Mouse (Mus musculus): ENCODE results near the gene Clcn6. TPM values are rescaled to one million over a fixed set of nuclear protein-coding genes. Genes with fewer than 3 reads are reported as not detected.
A peak's percentile ranks its signal among the peaks of the same experiment; 100 is the strongest.
"Not testable (repeated sequence)": the region's sequence is repeated elsewhere in the genome, so short reads cannot be mapped to it uniquely, and the experiment has no call there.

The Clcn6 gene
- polyA plus RNA-seq, 1 experiment = 2.7 TPM

DNA sequence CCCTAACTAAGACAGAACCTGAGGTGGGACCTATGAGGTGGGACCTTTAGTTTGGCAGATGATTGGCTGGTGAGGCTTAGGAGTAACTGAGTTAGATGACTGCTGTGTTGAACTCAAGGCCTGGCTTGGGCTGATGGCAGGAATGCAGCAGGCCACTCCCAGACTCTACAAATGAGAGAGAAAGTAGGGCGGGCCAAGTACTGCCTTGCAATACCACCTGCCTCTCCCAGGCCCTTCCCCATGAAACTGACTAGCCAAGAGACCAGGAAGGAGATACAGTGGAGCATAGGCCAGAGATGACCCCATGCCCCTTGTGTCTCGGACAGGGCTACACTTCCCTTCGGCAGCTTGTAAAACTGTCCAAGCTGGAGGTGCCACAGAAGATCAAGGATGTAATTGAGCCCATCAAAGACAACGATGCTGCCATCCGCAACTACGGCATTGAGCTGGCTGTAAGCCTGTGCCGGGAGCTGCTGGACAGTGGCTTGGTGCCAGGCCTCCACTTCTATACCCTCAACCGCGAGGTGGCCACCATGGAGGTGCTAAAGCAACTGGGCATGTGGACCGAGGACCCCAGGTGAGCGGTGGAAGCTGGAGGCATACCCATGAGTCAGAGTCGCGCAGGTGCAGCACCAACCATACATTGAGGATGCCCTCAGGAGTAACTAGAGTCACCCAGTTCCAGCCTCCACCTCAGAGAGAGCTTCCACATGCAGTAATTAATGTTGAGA, 12.6 kb upstream of the Clcn6 start:
- Histone ChIP-seq H3K4me3 (ENCODE audit: low read depth, low read length) (no peak overlapping the region), H3K36me3 (ENCODE audit: control insufficient read depth, insufficient read depth, low read length) (peaks cover 16% of the 10 kb centered on the region; the same call in 1 of the 2 replicates), H3K27ac (ENCODE audit: insufficient read depth, low read depth, low read length) (no peak overlapping the region), H3K4me1 (ENCODE audit: control insufficient read depth, insufficient read depth, insufficient read length, low read length) (peaks cover 4% of the 10 kb centered on the region; the same call in 1 of the 2 replicates), H3K27me3 (ENCODE audit: control insufficient read depth, insufficient read depth, low read length) (no peaks in the 10 kb centered on the region)
- no peak for TF ChIP-seq POLR2A (IDR thresholded peaks at IDR 0.05; ENCODE audit: low read depth, low read length)
- TF ChIP-seq CTCF (IDR thresholded peaks at IDR 0.05; ENCODE audit: extremely low read depth, insufficient read length, insufficient replicate concordance, low read depth, low read length) = no peak
- 94% methylated on average over 13 of the region's 13 CpGs for WGBS

DNA sequence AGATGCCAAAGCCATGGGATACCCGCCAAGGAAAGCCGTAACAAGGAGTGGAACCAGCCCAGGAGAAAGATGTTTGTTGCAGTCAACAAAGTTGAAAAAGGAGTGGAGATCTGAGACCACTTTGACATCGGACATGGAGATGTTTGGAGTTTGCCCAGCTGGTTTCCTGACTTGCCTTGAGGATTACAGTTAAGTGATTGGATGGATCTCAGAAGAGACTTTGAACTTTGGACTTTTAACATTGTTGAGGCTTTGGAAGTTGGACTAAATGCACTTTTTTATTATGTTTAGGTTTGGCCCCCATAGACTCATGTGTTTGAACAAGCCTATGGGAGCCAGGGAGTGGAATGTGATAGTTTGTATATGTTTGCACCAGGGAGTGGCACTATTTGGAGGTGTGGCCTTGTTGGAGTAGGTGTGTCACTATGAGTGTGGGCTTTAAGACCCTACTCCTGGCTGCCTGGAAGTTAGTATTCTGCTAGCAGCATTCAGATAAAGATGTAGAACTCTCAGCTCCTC, 11.8 kb upstream of the Clcn6 start:
- not testable (repeated sequence) for H3K4me3 ChIP-seq (ENCODE audit: low read depth, low read length); H3K27me3 ChIP-seq (ENCODE audit: control insufficient read depth, insufficient read depth, low read length); H3K4me1 ChIP-seq (ENCODE audit: control insufficient read depth, insufficient read depth, insufficient read length, low read length); H3K27ac ChIP-seq (ENCODE audit: insufficient read depth, low read depth, low read length)
- WGBS = 67% methylated on average over 3 of the region's 3 CpGs
- peaks cover 12% of the 10 kb centered on the region; the same call in 1 of the 2 replicates for H3K36me3 ChIP-seq (ENCODE audit: control insufficient read depth, insufficient read depth, low read length)

DNA sequence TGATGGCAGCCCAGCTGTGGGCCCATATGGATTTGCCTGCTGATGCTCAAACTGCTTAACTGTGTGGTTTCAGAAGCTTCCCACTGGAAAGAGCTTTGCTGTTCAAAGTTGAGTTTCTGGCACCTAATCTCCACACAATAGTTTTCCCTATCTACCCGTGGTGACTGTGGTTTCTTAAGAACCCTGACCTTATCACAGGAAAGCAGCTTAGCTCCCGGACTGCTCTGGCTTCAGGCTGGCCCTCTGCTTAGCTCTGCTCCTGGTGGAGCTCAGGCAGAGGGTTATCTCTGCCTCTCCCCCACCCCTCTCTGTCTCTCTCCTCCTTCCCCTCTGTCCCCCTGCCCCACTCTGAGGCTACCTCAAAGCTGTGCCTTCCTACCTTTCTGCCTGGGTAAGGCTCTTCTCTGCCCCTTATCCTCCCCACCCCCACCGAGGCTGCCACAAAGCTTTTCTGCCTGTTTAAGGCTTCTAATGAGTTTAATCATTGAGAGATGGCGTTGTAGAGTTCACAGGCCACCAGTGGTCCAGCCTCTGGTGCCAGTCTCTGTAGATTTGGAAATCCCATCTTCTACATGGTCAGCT, 7.9 kb upstream of the Clcn6 start:
- TF ChIP-seq POLR2A (IDR thresholded peaks at IDR 0.05; ENCODE audit: low read depth, low read length) (no peak), CTCF (IDR thresholded peaks at IDR 0.05; ENCODE audit: extremely low read depth, insufficient read length, insufficient replicate concordance, low read depth, low read length) (no peak)
- H3K36me3 ChIP-seq (ENCODE audit: control insufficient read depth, insufficient read depth, low read length) = no peaks in the 10 kb centered on the region
- 63% methylated on average over 4 of the region's 4 CpGs for WGBS
- peaks cover 4% of the 10 kb centered on the region; the same call in 1 of the 2 replicates for H3K4me1 ChIP-seq (ENCODE audit: control insufficient read depth, insufficient read depth, insufficient read length, low read length)
- H3K4me3 ChIP-seq (ENCODE audit: low read depth, low read length) = no peak overlapping the region
- no peak overlapping the region for H3K27ac ChIP-seq (ENCODE audit: insufficient read depth, low read depth, low read length)
- H3K27me3 ChIP-seq (ENCODE audit: control insufficient read depth, insufficient read depth, low read length) = no peaks in the 10 kb centered on the region

DNA sequence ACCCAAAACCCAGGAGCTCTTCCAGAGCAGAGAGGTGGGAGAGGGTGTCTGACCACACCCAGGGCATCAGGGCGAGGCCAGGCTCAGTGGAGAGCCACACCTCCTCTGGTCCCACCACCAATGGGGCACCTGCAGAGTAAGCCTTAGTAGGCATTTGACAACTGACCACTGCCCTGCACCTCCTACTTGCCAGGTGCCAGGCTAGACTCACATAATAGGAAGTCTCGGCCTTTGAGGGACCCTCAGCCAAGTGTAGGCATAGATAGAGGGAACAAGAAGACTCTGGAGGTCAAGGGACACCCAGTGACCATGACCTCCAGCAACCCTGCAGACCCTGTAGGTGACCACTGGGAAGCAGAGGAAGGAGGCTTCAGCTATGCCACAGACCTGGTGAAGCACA, 5.5 kb upstream of the Clcn6 start:
- H3K27me3 ChIP-seq (ENCODE audit: control insufficient read depth, insufficient read depth, low read length) = no peaks in the 10 kb centered on the region
- 92% methylated on average over 2 of the region's 2 CpGs for WGBS
- TF ChIP-seq POLR2A (IDR thresholded peaks at IDR 0.05; ENCODE audit: low read depth, low read length) = no peak
- TF ChIP-seq CTCF (IDR thresholded peaks at IDR 0.05; ENCODE audit: extremely low read depth, insufficient read length, insufficient replicate concordance, low read depth, low read length) = no peak
- H3K4me1 ChIP-seq (ENCODE audit: control insufficient read depth, insufficient read depth, insufficient read length, low read length) = peaks cover 12% of the 10 kb centered on the region; the same call in 1 of the 2 replicates
- H3K27ac ChIP-seq (ENCODE audit: insufficient read depth, low read depth, low read length) = no peak overlapping the region
- no peak overlapping the region for H3K4me3 ChIP-seq (ENCODE audit: low read depth, low read length)
- no peaks in the 10 kb centered on the region for H3K36me3 ChIP-seq (ENCODE audit: control insufficient read depth, insufficient read depth, low read length)

DNA sequence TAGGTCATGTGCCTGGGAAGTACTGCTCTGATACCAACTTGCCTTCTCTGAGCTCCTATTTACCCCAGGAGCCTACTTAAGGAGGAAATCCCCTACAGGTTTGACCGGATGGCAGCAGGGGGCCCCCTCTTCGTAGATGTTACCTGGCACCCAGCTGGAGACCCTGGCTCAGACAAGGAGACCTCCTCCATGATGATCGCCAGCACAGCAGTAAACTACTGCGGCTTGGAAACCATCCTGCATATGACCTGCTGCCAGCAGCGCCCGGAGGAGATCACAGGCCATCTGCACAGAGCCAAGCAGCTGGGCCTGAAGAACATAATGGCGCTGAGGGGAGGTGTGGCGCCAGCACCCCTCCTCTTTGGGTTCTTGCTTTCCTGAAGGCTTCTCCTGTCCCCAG, 4.7 kb upstream of the Clcn6 start:
- H3K4me3 ChIP-seq (ENCODE audit: low read depth, low read length); H3K27me3 ChIP-seq (ENCODE audit: control insufficient read depth, insufficient read depth, low read length); H3K27ac ChIP-seq (ENCODE audit: insufficient read depth, low read depth, low read length); H3K36me3 ChIP-seq (ENCODE audit: control insufficient read depth, insufficient read depth, low read length): not testable (repeated sequence)
- peaks cover 12% of the 10 kb centered on the region; the same call in 1 of the 2 replicates for H3K4me1 ChIP-seq (ENCODE audit: control insufficient read depth, insufficient read depth, insufficient read length, low read length)
- 92% methylated on average over 8 of the region's 8 CpGs for WGBS

DNA sequence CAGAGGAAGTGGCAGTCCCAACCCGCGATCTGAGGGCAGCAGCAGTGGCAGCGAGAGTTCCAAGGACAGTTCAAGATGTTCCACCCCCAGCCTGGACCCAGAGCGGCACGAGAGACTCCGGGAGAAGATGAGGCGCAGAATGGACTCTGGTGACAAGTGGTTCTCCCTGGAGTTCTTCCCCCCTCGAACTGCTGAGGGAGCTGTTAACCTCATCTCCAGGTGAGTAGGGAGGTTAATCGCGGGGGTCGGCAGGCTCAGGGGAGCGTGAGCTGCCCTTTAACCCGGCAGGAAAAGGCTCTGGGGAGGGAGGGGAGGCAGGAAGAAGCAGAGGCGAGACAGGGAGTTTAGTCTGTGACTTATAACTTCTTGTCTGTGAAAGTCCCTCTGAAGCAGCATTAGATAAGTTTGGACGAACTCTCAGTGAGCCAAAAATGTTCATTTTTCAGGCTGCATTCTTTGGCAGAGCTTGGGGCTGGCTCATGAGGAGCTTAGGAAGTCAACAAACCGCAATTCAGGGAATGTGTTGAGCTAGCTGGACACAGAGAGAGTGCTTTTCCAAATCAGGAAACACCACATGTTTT, 3.1 kb upstream of the Clcn6 start:
- 37% methylated on average over 16 of the region's 16 CpGs for WGBS
- Histone ChIP-seq H3K27me3 (ENCODE audit: control insufficient read depth, insufficient read depth, low read length) (no peaks in the 10 kb centered on the region), H3K4me1 (ENCODE audit: control insufficient read depth, insufficient read depth, insufficient read length, low read length) (peaks cover 12% of the 10 kb centered on the region; the same call in 1 of the 2 replicates), H3K4me3 (ENCODE audit: low read depth, low read length) (peak overlapping the region; percentile 58), H3K36me3 (ENCODE audit: control insufficient read depth, insufficient read depth, low read length) (no peaks in the 10 kb centered on the region), H3K27ac (ENCODE audit: insufficient read depth, low read depth, low read length) (peak overlapping the region; percentile 66)
- TF ChIP-seq POLR2A (IDR thresholded peaks at IDR 0.05; ENCODE audit: low read depth, low read length) = no peak
- TF ChIP-seq CTCF (IDR thresholded peaks at IDR 0.05; ENCODE audit: extremely low read depth, insufficient read length, insufficient replicate concordance, low read depth, low read length) = no peak

DNA sequence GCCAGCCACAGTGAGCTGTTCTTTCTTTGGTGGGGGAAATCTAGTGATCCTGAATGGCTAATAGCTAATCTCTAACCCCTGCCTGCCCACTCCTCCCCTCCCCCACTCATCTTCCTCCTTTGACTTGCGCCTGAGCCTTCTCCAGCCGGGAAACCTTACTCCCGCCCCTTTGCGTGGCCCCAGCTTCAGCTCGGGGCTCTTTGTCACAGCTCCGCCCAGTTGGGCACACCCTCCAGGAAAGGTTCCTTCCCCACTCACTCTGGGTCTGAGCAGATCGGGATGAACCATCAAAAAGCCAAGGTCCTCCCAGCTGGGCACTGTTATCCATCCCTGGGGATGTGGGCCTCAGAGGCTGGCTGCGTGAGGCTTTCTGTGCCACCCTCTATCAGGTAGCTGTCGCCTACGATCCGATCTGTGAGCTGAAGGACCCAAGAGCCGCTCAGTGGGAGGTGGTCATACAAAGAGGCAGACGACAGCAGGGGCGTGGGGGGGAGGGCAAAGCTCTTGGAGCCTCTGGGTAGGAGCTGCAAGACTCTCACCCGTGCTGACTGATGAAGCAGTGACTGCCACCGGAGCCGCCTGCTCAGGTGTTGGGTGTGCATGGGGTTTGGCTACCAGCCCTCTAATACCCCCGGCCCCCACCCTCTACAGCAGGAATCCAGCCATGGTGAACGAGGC, 2.5 kb upstream of the Clcn6 start:
- Histone ChIP-seq H3K4me1 (ENCODE audit: control insufficient read depth, insufficient read depth, insufficient read length, low read length) (peaks cover 12% of the 10 kb centered on the region; the same call in 1 of the 2 replicates), H3K27me3 (ENCODE audit: control insufficient read depth, insufficient read depth, low read length) (no peaks in the 10 kb centered on the region), H3K27ac (ENCODE audit: insufficient read depth, low read depth, low read length) (peak overlapping the region; percentile 66; the same call in 1 of the 2 replicates), H3K4me3 (ENCODE audit: low read depth, low read length) (peak overlapping the region; percentile 58), H3K36me3 (ENCODE audit: control insufficient read depth, insufficient read depth, low read length) (no peaks in the 10 kb centered on the region)
- WGBS = 5% methylated on average over 19 of the region's 19 CpGs
- TF ChIP-seq POLR2A (IDR thresholded peaks at IDR 0.05; ENCODE audit: low read depth, low read length) (no peak), CTCF (IDR thresholded peaks at IDR 0.05; ENCODE audit: extremely low read depth, insufficient read length, insufficient replicate concordance, low read depth, low read length) (no peak)

All from small intestine, adult 2 months (tissue).